ENCODE assay signal across 8 mouse cellular contexts in genomic region chr12:26160861-26161615, GRCm38 (mm10).
"Had no signal": no experiment of that assay in that cellular context is flagged by ENCODE, and none has a peak within 500 bp of the region (broad histone marks: within the 10 kb centered on the region; RNA-seq: fewer than 3 reads in every experiment).

No protein-coding gene starts in this region.

- DNase-seq: liver, postnatal 0 days; lung, adult 2 months; lung, postnatal 14 days; lung, postnatal 36 days; right cerebral cortex, postnatal 14 days; thymus, adult 2 months; thymus, postnatal 25 days; thymus, postnatal 4 days had no signal
